Mouse (Mus musculus) lung, embryonic 15.5 days (tissue): ENCODE measurements around the gene Asb15. TPM values are rescaled to one million over a fixed set of nuclear protein-coding genes. Genes with fewer than 3 reads are reported as not detected.

Experiments used
- ATAC-seq: fragments of 200-750 bp; cut with Nextera tagmentation; 2 replicates; pipeline ENCODE4 v1.8.0; 2017; ENCODE audit warnings: moderate number of reproducible peaks, borderline replicate concordance; ENCODE audit not compliant: low FRiP score, low TSS enrichment; ENCODE audit errors: extremely low read depth
- H3K27ac ChIP-seq: fragments of 300-500 bp; sonication (generic); 2 replicates; pipeline ENCODE4 v1.5.1; 2015; ENCODE audit warnings: moderate library complexity, mild to moderate bottlenecking, inconsistent platforms
- H3K27me3 ChIP-seq: fragments of 300-500 bp; sonication (generic); 2 replicates; pipeline ENCODE4 v1.6.1; 2015; ENCODE audit warnings: inconsistent platforms
- H3K36me3 ChIP-seq: fragments of 300-500 bp; sonication (generic); 2 replicates; pipeline ENCODE4 v1.6.1; 2015; ENCODE audit warnings: inconsistent platforms
- H3K4me1 ChIP-seq: fragments of 300-500 bp; sonication (generic); 2 replicates; pipeline ENCODE4 v1.6.1; 2015; ENCODE audit warnings: inconsistent platforms
- H3K4me2 ChIP-seq: fragments of 300-500 bp; sonication (generic); 2 replicates; pipeline ENCODE4 v1.6.1; 2015; ENCODE audit warnings: inconsistent platforms, mild to moderate bottlenecking, moderate library complexity
- H3K4me3 ChIP-seq: fragments of 300-500 bp; sonication (generic); 2 replicates; pipeline ENCODE4 v1.5.1; 2015; ENCODE audit warnings: mild to moderate bottlenecking, inconsistent platforms
- H3K9ac ChIP-seq: fragments of 300-500 bp; sonication (generic); 2 replicates; pipeline ENCODE4 v1.6.1; 2015; ENCODE audit warnings: inconsistent platforms
- H3K9me3 ChIP-seq: fragments of 300-500 bp; sonication (generic); 2 replicates; pipeline ENCODE4 v1.6.1; 2016; ENCODE audit warnings: inconsistent platforms
- WGBS: fragments of 180-500 bp; shearing (Covaris S2); methylation state at CpG from one replicate; pipeline ENCODE4 v1.1.7; 2015; 5-methylcytosine and 5-hydroxymethylcytosine counted together
- polyA plus RNA-seq: library from polyadenylated mRNA; unstranded; fragments of >200 nt; fragmentation: Nextera tagmentation; extraction: Ambion mirVana; gene quantifications from 2 replicates; pipeline ENCODE4 v1.2.1, GENCODE M21; 2015

The Asb15 gene
- polyA plus RNA-seq, 1 experiment from 2014 or later = not detected

DNA sequence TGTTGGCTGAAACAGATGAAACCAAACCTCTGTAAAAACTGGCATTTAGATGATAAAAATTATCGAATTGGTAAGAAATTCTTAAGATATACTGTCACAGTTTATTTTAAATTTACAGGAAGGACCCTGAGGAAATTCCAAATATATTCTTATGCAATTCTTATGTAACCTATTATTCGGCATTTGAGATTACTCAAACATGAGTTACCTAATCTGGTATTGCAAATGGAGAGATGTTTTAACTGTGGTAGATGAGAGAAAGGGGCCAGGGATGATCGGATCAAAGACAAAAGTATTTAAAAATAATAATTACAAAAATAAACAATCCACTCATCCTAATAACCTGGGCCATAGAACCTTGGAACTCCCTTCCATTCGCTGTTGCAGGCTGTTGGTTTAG lies 82.4 kb downstream of the Asb15 start:
- no peak overlapping the region for H3K9ac ChIP-seq
- H3K4me2 ChIP-seq = no peak overlapping the region
- no peaks in the 10 kb centered on the region for H3K9me3 ChIP-seq
- H3K4me3 ChIP-seq = no peak overlapping the region
- no peak for ATAC-seq
- no peak overlapping the region for H3K27ac ChIP-seq
- H3K4me1 ChIP-seq = 0 out of 2 replicates have a peak, but pooled peaks cover 3% of the 10 kb centered on the region
- H3K36me3 ChIP-seq = peaks cover 16% of the 10 kb centered on the region
- 77% methylated on average over 4 of the region's 4 CpGs for WGBS
- H3K27me3 ChIP-seq = no peaks in the 10 kb centered on the region

DNA sequence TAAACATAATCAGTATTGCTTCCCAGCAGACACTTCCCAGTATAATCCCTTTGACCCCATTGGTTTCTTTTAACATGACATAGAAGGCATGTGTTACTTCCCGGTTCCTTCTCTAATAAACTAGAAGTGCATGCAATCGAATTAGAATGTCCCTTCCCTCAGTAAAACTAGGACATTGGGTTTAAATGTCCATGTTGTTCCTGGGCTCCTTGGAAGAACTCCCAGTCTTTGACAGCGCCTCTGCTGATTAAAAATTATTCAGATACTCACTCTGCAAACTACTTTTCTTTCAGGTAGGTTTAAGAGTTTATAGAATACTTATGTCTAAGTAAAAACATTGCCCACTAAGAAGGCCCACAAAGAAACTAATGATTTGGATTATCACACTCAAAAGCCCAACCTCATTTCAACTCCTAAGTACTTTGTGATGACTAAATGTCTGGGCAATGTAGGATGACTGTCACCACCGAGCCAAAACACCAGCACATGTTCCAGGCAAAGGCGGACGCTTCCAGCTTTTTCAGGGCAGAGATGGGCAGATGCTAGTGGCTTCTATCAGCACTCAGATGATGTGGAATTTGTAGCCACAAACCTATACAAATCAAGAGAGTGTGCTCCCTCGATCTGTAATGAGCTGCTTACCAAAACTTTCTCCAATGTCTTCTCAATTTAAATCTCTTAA lies 84.3 kb downstream of the Asb15 start:
- Histone ChIP-seq H3K4me1 (0 out of 2 replicates have a peak, but pooled peaks cover 2% of the 10 kb centered on the region), H3K4me3 (no peak overlapping the region), H3K4me2 (no peak overlapping the region), H3K9me3 (no peaks in the 10 kb centered on the region), H3K27ac (no peak overlapping the region), H3K36me3 (peaks cover 27% of the 10 kb centered on the region), H3K9ac (no peak overlapping the region), H3K27me3 (no peaks in the 10 kb centered on the region)
- no peak for ATAC-seq
- WGBS = 83% methylated on average over 7 of the region's 7 CpGs

DNA sequence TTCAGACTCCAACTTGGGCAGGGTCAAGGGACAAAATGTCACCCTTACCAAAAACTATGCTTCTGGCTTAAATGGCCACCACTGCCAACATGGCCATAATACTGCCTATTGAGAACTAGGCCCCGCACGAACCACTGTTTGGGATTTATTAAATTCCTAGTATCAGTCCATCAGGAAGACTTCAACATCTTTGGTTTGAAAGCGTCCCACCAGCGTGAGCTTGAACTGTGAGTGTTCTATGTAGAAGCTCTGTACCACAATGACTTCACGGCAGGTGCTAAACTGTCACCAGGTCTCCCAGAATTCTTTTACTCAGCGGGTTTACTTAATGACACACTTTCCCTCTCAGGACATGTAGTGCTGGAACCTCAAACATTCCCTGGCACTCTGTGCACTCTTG lies 85.4 kb downstream of the Asb15 start:
- no peaks in the 10 kb centered on the region for H3K4me1 ChIP-seq
- ATAC-seq = no peak
- H3K27ac ChIP-seq = no peak overlapping the region
- H3K4me3 ChIP-seq = no peak overlapping the region
- 91% methylated on average over 6 of the region's 6 CpGs for WGBS
- no peak overlapping the region for H3K4me2 ChIP-seq
- H3K9ac ChIP-seq = no peak overlapping the region
- no peaks in the 10 kb centered on the region for H3K9me3 ChIP-seq
- H3K36me3 ChIP-seq = peaks cover 37% of the 10 kb centered on the region
- H3K27me3 ChIP-seq = no peaks in the 10 kb centered on the region

DNA sequence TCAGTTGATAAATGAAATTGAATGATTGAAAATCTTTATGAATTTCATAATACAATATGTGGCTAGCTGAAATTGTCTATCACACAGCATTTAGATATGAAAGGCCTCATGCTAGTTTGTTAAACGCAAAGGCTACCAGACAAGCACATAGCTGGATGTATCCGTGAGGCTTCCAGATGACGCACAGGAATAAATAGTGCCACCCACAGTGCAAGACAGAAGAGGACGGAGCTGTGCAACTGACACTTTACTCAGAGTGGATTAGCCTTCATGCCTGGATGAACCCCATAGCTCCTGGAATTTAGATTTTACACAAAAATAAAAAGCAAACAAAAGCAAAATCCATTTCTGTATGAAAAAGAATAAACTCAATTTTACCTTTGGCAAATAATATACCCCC lies 86.0 kb downstream of the Asb15 start:
- no peaks in the 10 kb centered on the region for H3K27me3 ChIP-seq
- no peak overlapping the region for H3K9ac ChIP-seq
- no peaks in the 10 kb centered on the region for H3K9me3 ChIP-seq
- no peak for ATAC-seq
- H3K4me2 ChIP-seq = no peak overlapping the region
- H3K4me1 ChIP-seq = no peaks in the 10 kb centered on the region
- no peak overlapping the region for H3K4me3 ChIP-seq
- peaks cover 37% of the 10 kb centered on the region for H3K36me3 ChIP-seq
- 85% methylated on average over 4 of the region's 4 CpGs for WGBS
- H3K27ac ChIP-seq = no peak overlapping the region

DNA sequence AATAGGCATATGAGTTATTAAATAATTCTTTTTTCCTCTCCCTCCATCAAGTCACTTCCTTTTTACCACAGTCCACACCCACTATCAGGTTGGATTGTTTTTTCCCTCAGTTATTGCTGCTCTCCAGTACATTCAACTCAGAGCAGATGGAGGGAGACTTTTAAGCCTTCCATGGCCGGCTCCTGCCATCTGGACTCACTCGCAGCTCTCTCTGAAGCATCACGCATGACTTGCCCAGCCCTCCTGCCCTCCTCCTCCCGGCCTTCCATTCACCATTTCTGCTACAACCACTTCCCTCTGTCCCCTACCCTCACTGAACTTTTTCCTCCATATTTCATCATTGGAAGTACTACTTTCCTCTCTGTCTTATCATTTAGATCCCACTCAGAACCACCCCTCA lies 88.8 kb downstream of the Asb15 start:
- ATAC-seq = no peak
- Histone ChIP-seq H3K9ac (no peak overlapping the region), H3K36me3 (peaks cover 45% of the 10 kb centered on the region), H3K4me3 (no peak overlapping the region), H3K27ac (no peak overlapping the region), H3K4me1 (no peaks in the 10 kb centered on the region), H3K4me2 (no peak overlapping the region), H3K27me3 (no peaks in the 10 kb centered on the region), H3K9me3 (no peaks in the 10 kb centered on the region)
- WGBS = 87% methylated on average over 4 of the region's 4 CpGs

DNA sequence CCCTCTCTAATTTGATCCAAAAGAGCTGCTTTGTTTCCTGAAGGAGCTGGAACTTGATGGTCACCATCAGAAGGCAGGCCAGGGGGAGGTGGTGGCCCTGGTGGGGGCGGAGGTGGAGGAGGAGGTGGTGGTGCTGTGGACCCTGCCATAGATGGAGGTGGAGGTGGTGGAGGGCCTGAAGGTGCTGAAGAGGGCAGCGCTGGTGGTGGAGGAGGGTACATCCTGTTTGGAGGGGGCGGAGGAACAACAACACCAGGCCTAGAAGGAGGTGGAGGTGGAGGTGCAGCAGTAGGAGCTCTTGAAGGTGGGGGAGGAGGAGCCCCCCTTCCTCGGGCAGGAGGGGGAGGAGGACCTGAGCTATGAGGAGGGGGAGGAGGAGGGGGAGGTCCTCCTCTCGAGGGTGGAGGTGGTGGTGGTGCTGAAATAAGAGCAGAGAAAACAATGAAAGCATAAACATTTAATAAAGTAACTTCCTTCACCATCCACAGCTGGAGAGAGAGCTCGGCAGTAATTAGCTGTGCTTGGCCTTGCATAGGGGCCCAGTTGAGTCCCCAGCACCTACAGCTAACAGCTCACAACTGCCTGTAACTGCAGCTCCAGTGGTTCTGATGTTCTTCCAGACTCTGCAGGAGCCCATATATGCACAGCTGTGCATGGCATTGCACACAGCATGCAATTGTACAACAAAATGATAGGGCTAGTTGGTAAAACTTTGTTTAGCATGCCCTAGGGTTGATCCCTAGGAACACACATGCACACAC lies 91.5 kb downstream of the Asb15 start:
- Histone ChIP-seq H3K36me3 (peaks cover 43% of the 10 kb centered on the region), H3K27ac (no peak overlapping the region), H3K4me3 (no peak overlapping the region), H3K27me3 (no peaks in the 10 kb centered on the region), H3K4me2 (no peak overlapping the region), H3K9ac (no peak overlapping the region), H3K4me1 (no peaks in the 10 kb centered on the region), H3K9me3 (no peaks in the 10 kb centered on the region)
- peak; percentile 64 for ATAC-seq
- WGBS = 49% methylated on average over 6 of the region's 6 CpGs

DNA sequence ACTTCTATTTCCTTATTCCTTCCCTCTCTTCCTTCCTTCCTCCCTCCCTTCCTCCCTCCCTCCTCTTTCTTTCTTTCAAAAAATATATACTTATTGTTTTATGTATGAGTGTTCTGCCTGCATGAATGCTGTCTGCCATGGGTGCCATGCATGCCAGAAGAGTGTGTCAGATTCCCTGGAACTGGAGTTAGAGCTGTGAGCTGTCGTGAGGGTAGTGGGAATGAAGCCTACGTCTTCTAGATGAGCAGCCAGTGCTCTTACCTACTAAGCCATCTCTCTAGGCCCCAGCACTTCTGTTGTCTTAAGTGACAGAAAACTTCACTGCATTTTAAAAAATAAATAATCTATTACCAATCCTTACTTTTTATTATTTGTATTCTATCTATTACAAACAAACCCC lies 93.0 kb downstream of the Asb15 start:
- Histone ChIP-seq H3K27me3 (no peaks in the 10 kb centered on the region), H3K27ac (no peak overlapping the region), H3K9ac (no peak overlapping the region), H3K4me3 (no peak overlapping the region), H3K9me3 (no peaks in the 10 kb centered on the region), H3K4me1 (no peaks in the 10 kb centered on the region), H3K4me2 (no peak overlapping the region), H3K36me3 (peaks cover 41% of the 10 kb centered on the region)
- ATAC-seq = no peak
- 71% methylated on average over 2 of the region's 2 CpGs for WGBS

DNA sequence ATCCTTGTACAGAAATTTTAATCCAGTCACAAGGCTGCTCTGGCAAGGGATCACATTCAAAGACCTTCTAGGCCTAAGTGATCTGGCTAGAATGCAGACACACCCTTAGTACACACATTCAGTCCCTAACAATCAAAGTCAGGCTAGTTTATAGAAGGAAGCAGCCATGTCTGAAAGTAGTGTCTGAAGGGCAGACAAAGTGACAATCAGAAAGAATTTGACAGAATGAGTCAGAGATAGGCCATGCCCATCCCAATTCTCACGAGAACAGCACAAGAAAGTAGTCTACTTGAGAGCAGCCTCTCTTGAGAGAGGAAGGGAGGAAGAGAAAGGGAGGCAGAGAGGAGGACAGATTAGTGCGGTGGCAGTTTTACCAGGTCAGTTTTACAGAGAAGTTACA lies 94.2 kb downstream of the Asb15 start:
- ATAC-seq = no peak
- no peaks in the 10 kb centered on the region for H3K4me1 ChIP-seq
- H3K9ac ChIP-seq = no peak overlapping the region
- no peaks in the 10 kb centered on the region for H3K27me3 ChIP-seq
- no peak overlapping the region for H3K4me3 ChIP-seq
- no peak overlapping the region for H3K4me2 ChIP-seq
- H3K36me3 ChIP-seq = peaks cover 37% of the 10 kb centered on the region
- no peak overlapping the region for H3K27ac ChIP-seq
- no peaks in the 10 kb centered on the region for H3K9me3 ChIP-seq
- WGBS = 75% methylated on average over 2 of the region's 2 CpGs

Other genes starting within 250 kb of the Asb15 start
- 0.99 and 1.2 TPM in 2 replicates for gene Iqub, start 13.1 kb upstream of the Asb15 start, polyA plus RNA-seq
- gene Ndufa5, start 131 bp upstream of the Asb15 start, polyA plus RNA-seq = 290 and 320 TPM in 2 replicates
- gene Lmod2, start 69.6 kb downstream of the Asb15 start, polyA plus RNA-seq = 1.0 and 1.8 TPM in 2 replicates
- 67.3 and 68.5 TPM in 2 replicates for gene Wasl, start 136.9 kb downstream of the Asb15 start, polyA plus RNA-seq
- not detected in 2 replicates for gene Hyal6, start 205.1 kb downstream of the Asb15 start, polyA plus RNA-seq
- not detected in 2 replicates for gene Hyal4, start 220.2 kb downstream of the Asb15 start, polyA plus RNA-seq